Mouse (Mus musculus): ENCODE results near the gene Nek2. TPM values are rescaled to one million over a fixed set of nuclear protein-coding genes. Genes with fewer than 3 reads are reported as not detected.

Gene Nek2
- polyA plus RNA-seq, 1 experiment from 2014 or later: 18.6 TPM

- Histone ChIP-seq H3K4me1 (replicated peaks) (no peaks in the 10 kb centered on the region), H3K9ac (replicated peaks) (no peak overlapping the region), H3K27me3 (no peaks in the 10 kb centered on the region), H3K9me3 (no peaks in the 10 kb centered on the region), H3K36me3 (no peaks in the 10 kb centered on the region), H3K4me3 (replicated peaks) (no peak overlapping the region), H3K27ac (no peak overlapping the region), H3K4me2 (replicated peaks) (no peak overlapping the region)
- 84% methylated on average over 8 of the region's 8 CpGs for WGBS
- ATAC-seq: no peak
Observed at GRCm38 (mm10) chr1:191864551-191865027, 43.3 kb downstream of the Nek2 start.

- ATAC-seq: no peak
- Histone ChIP-seq H3K27me3 (no peaks in the 10 kb centered on the region), H3K4me3 (replicated peaks) (no peak overlapping the region), H3K4me1 (replicated peaks) (no peaks in the 10 kb centered on the region), H3K36me3 (no peaks in the 10 kb centered on the region), H3K9ac (replicated peaks) (no peak overlapping the region), H3K27ac (no peak overlapping the region), H3K9me3 (no peaks in the 10 kb centered on the region), H3K4me2 (replicated peaks) (no peak overlapping the region)
- WGBS: 86% methylated on average over 6 of the region's 6 CpGs
Observed at GRCm38 (mm10) chr1:191872076-191872710, 50.9 kb downstream of the Nek2 start.

- H3K4me1 ChIP-seq (replicated peaks): 0 out of 2 replicates have a peak, but pooled peaks cover 9% of the 10 kb centered on the region
- no peak overlapping the region for H3K4me3 ChIP-seq (replicated peaks)
- H3K4me2 ChIP-seq (replicated peaks): no peak overlapping the region
- H3K9ac ChIP-seq (replicated peaks): no peak overlapping the region
- no peak for ATAC-seq
- WGBS: 88% methylated on average over 7 of the region's 7 CpGs
- H3K36me3 ChIP-seq: no peaks in the 10 kb centered on the region
- H3K27ac ChIP-seq: no peak overlapping the region
- no peaks in the 10 kb centered on the region for H3K27me3 ChIP-seq
- no peaks in the 10 kb centered on the region for H3K9me3 ChIP-seq
Observed at GRCm38 (mm10) chr1:191875006-191875405, 53.8 kb downstream of the Nek2 start.

- Histone ChIP-seq H3K27me3 (no peaks in the 10 kb centered on the region), H3K4me2 (replicated peaks) (no peak overlapping the region), H3K27ac (no peak overlapping the region), H3K4me1 (replicated peaks) (0 out of 2 replicates have a peak, but pooled peaks cover 9% of the 10 kb centered on the region), H3K9ac (replicated peaks) (no peak overlapping the region), H3K4me3 (replicated peaks) (no peak overlapping the region), H3K36me3 (no peaks in the 10 kb centered on the region), H3K9me3 (no peaks in the 10 kb centered on the region)
- WGBS: 79% methylated on average over 9 of the region's 9 CpGs
- no peak for ATAC-seq
Observed at GRCm38 (mm10) chr1:191875683-191876305, 54.5 kb downstream of the Nek2 start.

- ATAC-seq: no peak
- no peak overlapping the region for H3K4me3 ChIP-seq (replicated peaks)
- no peaks in the 10 kb centered on the region for H3K36me3 ChIP-seq
- H3K4me1 ChIP-seq (replicated peaks): 0 out of 2 replicates have a peak, but pooled peaks cover 9% of the 10 kb centered on the region
- H3K4me2 ChIP-seq (replicated peaks): no peak overlapping the region
- no peak overlapping the region for H3K9ac ChIP-seq (replicated peaks)
- no peaks in the 10 kb centered on the region for H3K27me3 ChIP-seq
- H3K9me3 ChIP-seq: no peaks in the 10 kb centered on the region
- no peak overlapping the region for H3K27ac ChIP-seq
- WGBS: 73% methylated on average over 10 of the region's 10 CpGs
Observed at GRCm38 (mm10) chr1:191877681-191878080, 56.4 kb downstream of the Nek2 start.

- no peak overlapping the region for H3K4me3 ChIP-seq (replicated peaks)
- ATAC-seq: no peak
- H3K4me2 ChIP-seq (replicated peaks): no peak overlapping the region
- no peak overlapping the region for H3K27ac ChIP-seq
- 0 out of 2 replicates have a peak, but pooled peaks cover 9% of the 10 kb centered on the region for H3K4me1 ChIP-seq (replicated peaks)
- no peaks in the 10 kb centered on the region for H3K36me3 ChIP-seq
- H3K9ac ChIP-seq (replicated peaks): no peak overlapping the region
- 56% methylated on average over 4 of the region's 4 CpGs for WGBS
- H3K27me3 ChIP-seq: no peaks in the 10 kb centered on the region
- H3K9me3 ChIP-seq: no peaks in the 10 kb centered on the region
Observed at GRCm38 (mm10) chr1:191878518-191878921, 57.3 kb downstream of the Nek2 start.

- Histone ChIP-seq H3K36me3 (no peaks in the 10 kb centered on the region), H3K4me2 (replicated peaks) (no peak overlapping the region), H3K9ac (replicated peaks) (no peak overlapping the region), H3K4me3 (replicated peaks) (no peak overlapping the region), H3K4me1 (replicated peaks) (0 out of 2 replicates have a peak, but pooled peaks cover 9% of the 10 kb centered on the region), H3K27me3 (no peaks in the 10 kb centered on the region), H3K9me3 (no peaks in the 10 kb centered on the region), H3K27ac (no peak overlapping the region)
- ATAC-seq: no peak
- 94% methylated on average over 3 of the region's 3 CpGs for WGBS
Observed at GRCm38 (mm10) chr1:191880247-191880646, 59.0 kb downstream of the Nek2 start.

GRCm38 (mm10) chr1:191880921-191881609, 59.8 kb downstream of the Nek2 start:
- no peaks in the 10 kb centered on the region for H3K9me3 ChIP-seq
- 76% methylated on average over 8 of the region's 8 CpGs for WGBS
- no peak overlapping the region for H3K4me2 ChIP-seq (replicated peaks)
- H3K36me3 ChIP-seq: no peaks in the 10 kb centered on the region
- no peak overlapping the region for H3K4me3 ChIP-seq (replicated peaks)
- no peak overlapping the region for H3K9ac ChIP-seq (replicated peaks)
- 0 out of 2 replicates have a peak, but pooled peaks cover 9% of the 10 kb centered on the region for H3K4me1 ChIP-seq (replicated peaks)
- no peak for ATAC-seq
- no peak overlapping the region for H3K27ac ChIP-seq
- no peaks in the 10 kb centered on the region for H3K27me3 ChIP-seq

GRCm38 (mm10) chr1:191881663-191882062, 60.4 kb downstream of the Nek2 start:
- H3K4me1 ChIP-seq (replicated peaks): 0 out of 2 replicates have a peak, but pooled peaks cover 9% of the 10 kb centered on the region
- H3K9me3 ChIP-seq: no peaks in the 10 kb centered on the region
- H3K4me3 ChIP-seq (replicated peaks): no peak overlapping the region
- no peaks in the 10 kb centered on the region for H3K27me3 ChIP-seq
- no peak overlapping the region for H3K4me2 ChIP-seq (replicated peaks)
- WGBS: 85% methylated on average over 2 of the region's 2 CpGs
- ATAC-seq: no peak
- no peak overlapping the region for H3K27ac ChIP-seq
- no peak overlapping the region for H3K9ac ChIP-seq (replicated peaks)
- H3K36me3 ChIP-seq: no peaks in the 10 kb centered on the region

Other genes starting within 250 kb of the Nek2 start
- gene Dtl, start 245.9 kb upstream of the Nek2 start, polyA plus RNA-seq (2015; fragmentation: Nextera tagmentation; extraction: Ambion mirVana): 19.0 and 21.2 TPM in 2 replicates
- 47.2 and 52.0 TPM in 2 replicates for gene Ints7, start 245.8 kb upstream of the Nek2 start, polyA plus RNA-seq (2015; fragmentation: Nextera tagmentation; extraction: Ambion mirVana)
- 30.7 and 30.9 TPM in 2 replicates for gene Lpgat1, start 103.6 kb upstream of the Nek2 start, polyA plus RNA-seq (2015; fragmentation: Nextera tagmentation; extraction: Ambion mirVana)
- 1.8 and 2.1 TPM in 2 replicates for gene Slc30a1, start 85.3 kb downstream of the Nek2 start, polyA plus RNA-seq (2015; fragmentation: Nextera tagmentation; extraction: Ambion mirVana)
- 1.8 and 3.1 TPM in 2 replicates for gene Rd3, start 155.9 kb downstream of the Nek2 start, polyA plus RNA-seq (2015; fragmentation: Nextera tagmentation; extraction: Ambion mirVana)